Mouse (Mus musculus): ENCODE measurements at regions not wholly inside any gene's neighbourhood (a gene's known extent, or its start where the extent isn't known, plus 50 kb on each side); places are given as distances from the start of the nearest gene placed in this dataset.
"Not testable (repeated sequence)": the region's sequence is repeated elsewhere in the genome, so short reads cannot be mapped to it uniquely, and the experiment has no call there.

- CTCF ChIA-PET: no interaction called here
- POLR2A ChIA-PET: interaction anchor here (0.6 kb wide), 1 partner anchor 15 kb away, joined by 4 read pairs; no protein-coding TSS in a partner anchor
- H3K27me3 ChIP-seq: no peaks in the 10 kb centered on the region
- in situ Hi-C loops (cut with MboI; ENCODE audit: low pct_unique_long_range_greater_than_20kb): no loop called here
- no peak for ATAC-seq
- TF ChIP-seq CTCF (IDR thresholded peaks at IDR 0.05): no peak
- DNase-seq (ENCODE audit: low read depth, low spot score): no peak
These were observed 310.8 kb upstream of the Lrrn1 start for GRCm38 (mm10) chr6:107218721-107219120.

GRCm38 (mm10) chr6:107222602-107223001, 307.0 kb upstream of the Lrrn1 start:
- ChIA-PET POLR2A (no interaction called here), CTCF (no interaction called here)
- DNase-seq (ENCODE audit: low read depth, low spot score) (no peak), ATAC-seq (no peak)
- no peaks in the 10 kb centered on the region for H3K27me3 ChIP-seq
- no peak for TF ChIP-seq CTCF (IDR thresholded peaks at IDR 0.05)
- in situ Hi-C loops (cut with MboI; ENCODE audit: low pct_unique_long_range_greater_than_20kb): no loop called here

GRCm38 (mm10) chr6:107229843-107230242, 299.7 kb upstream of the Lrrn1 start:
- POLR2A ChIA-PET; CTCF ChIA-PET; DNase-seq (ENCODE audit: low read depth, low spot score): not testable (repeated sequence)

GRCm38 (mm10) chr6:107237692-107238091, 291.9 kb upstream of the Lrrn1 start:
- TF ChIP-seq CTCF (IDR thresholded peaks at IDR 0.05): no peak
- H3K27me3 ChIP-seq: no peaks in the 10 kb centered on the region
- in situ Hi-C loops (cut with MboI; ENCODE audit: low pct_unique_long_range_greater_than_20kb): no loop called here
- ChIA-PET POLR2A (no interaction called here), CTCF (no interaction called here)
- no peak for ATAC-seq
- no peak for DNase-seq (ENCODE audit: low read depth, low spot score)

More at GRCm38 (mm10) chr6:107229843-107230242, 299.7 kb upstream of the Lrrn1 start:
- ATAC-seq; in situ Hi-C loops (cut with MboI; ENCODE audit: low pct_unique_long_range_greater_than_20kb); H3K27me3 ChIP-seq: not testable (repeated sequence)

- CTCF ChIA-PET: interaction anchor here (1.8 kb wide), 1 partner anchor 10 kb away, joined by 7 read pairs; no protein-coding TSS in a partner anchor
- in situ Hi-C loops (cut with MboI; ENCODE audit: low pct_unique_long_range_greater_than_20kb): no loop called here
- POLR2A ChIA-PET: no interaction called here
- ATAC-seq: no peak
- no peak for TF ChIP-seq CTCF (IDR thresholded peaks at IDR 0.05)
- no peaks in the 10 kb centered on the region for H3K27me3 ChIP-seq
- DNase-seq (ENCODE audit: low read depth, low spot score): no peak
These were observed 285.6 kb upstream of the Lrrn1 start for GRCm38 (mm10) chr6:107243981-107244380.

- ChIA-PET CTCF (no interaction called here), POLR2A (no interaction called here)
- DNase-seq (ENCODE audit: low read depth, low spot score) (no peak), ATAC-seq (no peak)
- no peak for TF ChIP-seq CTCF (IDR thresholded peaks at IDR 0.05)
- no peaks in the 10 kb centered on the region for H3K27me3 ChIP-seq
- in situ Hi-C loops (cut with MboI; ENCODE audit: low pct_unique_long_range_greater_than_20kb): no loop called here
These were observed 249.2 kb upstream of the Lrrn1 start for GRCm38 (mm10) chr6:107280348-107280747.

- no peaks in the 10 kb centered on the region for H3K27me3 ChIP-seq
- DNase-seq (ENCODE audit: low read depth, low spot score): no peak
- POLR2A ChIA-PET: no interaction called here
- TF ChIP-seq CTCF (IDR thresholded peaks at IDR 0.05): no peak
- in situ Hi-C loops (cut with MboI; ENCODE audit: low pct_unique_long_range_greater_than_20kb): no loop called here
- no peak for ATAC-seq
- CTCF ChIA-PET: interaction anchor here (1.2 kb wide), 1 partner anchor 8 kb away, joined by 3 read pairs; no protein-coding TSS in a partner anchor
These were observed 238.7 kb upstream of the Lrrn1 start for GRCm38 (mm10) chr6:107290850-107291249.

- ATAC-seq: no peak
- POLR2A ChIA-PET: no interaction called here
These were observed 225.7 kb upstream of the Lrrn1 start for GRCm38 (mm10) chr6:107303676-107304369.

GRCm38 (mm10) chr6:107319565-107319964, 210.0 kb upstream of the Lrrn1 start:
- ChIA-PET CTCF (no interaction called here), POLR2A (no interaction called here)
- no peaks in the 10 kb centered on the region for H3K27me3 ChIP-seq
- no peak for ATAC-seq
- no peak for TF ChIP-seq CTCF (IDR thresholded peaks at IDR 0.05)
- DNase-seq (ENCODE audit: low read depth, low spot score): no peak
- in situ Hi-C loops (cut with MboI; ENCODE audit: low pct_unique_long_range_greater_than_20kb): no loop called here

More at GRCm38 (mm10) chr6:107303676-107304369, 225.7 kb upstream of the Lrrn1 start:
- no peak for DNase-seq (ENCODE audit: low read depth, low spot score)
- CTCF ChIA-PET: no interaction called here
- in situ Hi-C loops (cut with MboI; ENCODE audit: low pct_unique_long_range_greater_than_20kb): no loop called here
- H3K27me3 ChIP-seq: no peaks in the 10 kb centered on the region
- TF ChIP-seq CTCF (IDR thresholded peaks at IDR 0.05): no peak

GRCm38 (mm10) chr6:107350503-107350902, 179.1 kb upstream of the Lrrn1 start:
- ChIA-PET CTCF (no interaction called here), POLR2A (no interaction called here)
- ATAC-seq (no peak), DNase-seq (ENCODE audit: low read depth, low spot score) (no peak)
- TF ChIP-seq CTCF (IDR thresholded peaks at IDR 0.05): no peak
- no peaks in the 10 kb centered on the region for H3K27me3 ChIP-seq
- in situ Hi-C loops (cut with MboI; ENCODE audit: low pct_unique_long_range_greater_than_20kb): no loop called here

- no peak for TF ChIP-seq CTCF (IDR thresholded peaks at IDR 0.05)
- ATAC-seq (no peak), DNase-seq (ENCODE audit: low read depth, low spot score) (no peak)
- no peaks in the 10 kb centered on the region for H3K27me3 ChIP-seq
- CTCF ChIA-PET: no interaction called here
- POLR2A ChIA-PET: interaction anchor here (0.5 kb wide), 1 partner anchor 743 kb away, joined by 3 read pairs; no protein-coding TSS in a partner anchor
- in situ Hi-C loops (cut with MboI; ENCODE audit: low pct_unique_long_range_greater_than_20kb): no loop called here
These were observed 154.3 kb upstream of the Lrrn1 start for GRCm38 (mm10) chr6:107375274-107375673.

GRCm38 (mm10) chr6:107378489-107378888, 151.1 kb upstream of the Lrrn1 start:
- no peak for DNase-seq (ENCODE audit: low read depth, low spot score)
- ATAC-seq: no peak
- in situ Hi-C loops (cut with MboI; ENCODE audit: low pct_unique_long_range_greater_than_20kb): no loop called here
- peaks cover 4% of the 10 kb centered on the region for H3K27me3 ChIP-seq
- POLR2A ChIA-PET: no interaction called here
- CTCF ChIA-PET: no interaction called here
- TF ChIP-seq CTCF (IDR thresholded peaks at IDR 0.05): no peak
